Mouse (Mus musculus) regulatory T cell (primary cell): ENCODE results near the gene Tvp23b.

Experiments used
- in situ Hi-C: fragments of 300-600 bp; cut with MboI, MseI; formaldehyde crosslinking; loops from one replicate; pipeline ENCODE4 v1.15.1; 2025; ENCODE audit warnings: high pct_unique_total_duplicates

Gene Tvp23b

GRCm38 (mm10) chr11:62891763-62892162, 12.5 kb downstream of the Tvp23b start:
- in situ Hi-C loops, result no loop called here

- in situ Hi-C loops, result no loop called here
These were observed 22.6 kb downstream of the Tvp23b start for GRCm38 (mm10) chr11:62901699-62902323.

- in situ Hi-C loops, result no loop called here
These were observed 24.7 kb downstream of the Tvp23b start for GRCm38 (mm10) chr11:62903871-62904495.

- in situ Hi-C loops, result no loop called here
These were observed 30.6 kb downstream of the Tvp23b start for GRCm38 (mm10) chr11:62909720-62910306.

GRCm38 (mm10) chr11:62911362-62911761, 32.1 kb downstream of the Tvp23b start:
- in situ Hi-C loops, result no loop called here

GRCm38 (mm10) chr11:62913141-62913540, 33.9 kb downstream of the Tvp23b start:
- in situ Hi-C loops, result no loop called here

GRCm38 (mm10) chr11:62914532-62914931, 35.3 kb downstream of the Tvp23b start:
- in situ Hi-C loops, result no loop called here

- in situ Hi-C loops, result loop anchor here (5.0 kb wide), 2 partner anchors 163 to 217 kb away; partner anchors contain the start of gene Gm10428
These were observed 36.2 kb downstream of the Tvp23b start for GRCm38 (mm10) chr11:62915486-62915885.

GRCm38 (mm10) chr11:62916765-62917164, 37.5 kb downstream of the Tvp23b start:
- in situ Hi-C loops, result loop anchor here (5.0 kb wide), 2 partner anchors 164 to 216 kb away; partner anchors contain the start of gene Gm10428

- in situ Hi-C loops, result loop anchor here (5.0 kb wide), 2 partner anchors 168 to 212 kb away; partner anchors contain the start of gene Gm10428
These were observed 40.9 kb downstream of the Tvp23b start for GRCm38 (mm10) chr11:62919946-62920742.

- in situ Hi-C loops, result no loop called here
These were observed 41.4 kb downstream of the Tvp23b start for GRCm38 (mm10) chr11:62920743-62921050.

GRCm38 (mm10) chr11:62921052-62921977, 42.1 kb downstream of the Tvp23b start:
- in situ Hi-C loops, result no loop called here

- in situ Hi-C loops, result no loop called here
These were observed 45.0 kb downstream of the Tvp23b start for GRCm38 (mm10) chr11:62924091-62924761.

GRCm38 (mm10) chr11:62929799-62930198, 50.5 kb downstream of the Tvp23b start:
- in situ Hi-C loops, result loop anchor here (5.0 kb wide), 1 partner anchor 58 kb away; no protein-coding TSS in a partner anchor

- in situ Hi-C loops, result loop anchor here (5.0 kb wide), 1 partner anchor 57 kb away; no protein-coding TSS in a partner anchor
These were observed 51.3 kb downstream of the Tvp23b start for GRCm38 (mm10) chr11:62930574-62930973.

GRCm38 (mm10) chr11:62931141-62931540, 51.9 kb downstream of the Tvp23b start:
- in situ Hi-C loops, result loop anchor here (5.0 kb wide), 1 partner anchor 56 kb away; no protein-coding TSS in a partner anchor

GRCm38 (mm10) chr11:62933099-62933498, 53.8 kb downstream of the Tvp23b start:
- in situ Hi-C loops, result loop anchor here (5.0 kb wide), 1 partner anchor 54 kb away; no protein-coding TSS in a partner anchor

- in situ Hi-C loops, result loop anchor here (5.0 kb wide), 1 partner anchor 52 kb away; no protein-coding TSS in a partner anchor
These were observed 55.7 kb downstream of the Tvp23b start for GRCm38 (mm10) chr11:62934795-62935514.

- in situ Hi-C loops, result no loop called here
These were observed 58.7 kb downstream of the Tvp23b start for GRCm38 (mm10) chr11:62937986-62938385.
